Mouse (Mus musculus) lung, embryonic 14.5 days (tissue): ENCODE data around the gene Omd. TPM values are rescaled to one million over a fixed set of nuclear protein-coding genes. Genes with fewer than 3 reads are reported as not detected.

Experiments
- ATAC-seq: fragments of 200-750 bp; cut with Nextera tagmentation; 2 replicates; pipeline ENCODE4 v1.8.0; 2017; ENCODE audit warnings: mild to moderate bottlenecking, moderate TSS enrichment, moderate library complexity; ENCODE audit not compliant: insufficient read depth
- DNase-seq: peaks from one replicate; pipeline ENCODE4 v3.0.0-alpha.2; 2015
- H3K27ac ChIP-seq: fragments of 300-500 bp; sonication (generic); 2 replicates; pipeline ENCODE4 v1.5.1; 2014; ENCODE audit warnings: low read depth, mild to moderate bottlenecking, moderate library complexity
- H3K27me3 ChIP-seq: fragments of 300-500 bp; sonication (generic); 2 replicates; pipeline ENCODE4 v1.6.1; 2014; ENCODE audit warnings: low read length, control low read depth; ENCODE audit not compliant: insufficient read depth
- H3K36me3 ChIP-seq: fragments of 300-500 bp; sonication (generic); 2 replicates; pipeline ENCODE4 v1.6.1; 2014; ENCODE audit warnings: control low read depth; ENCODE audit not compliant: insufficient read depth
- H3K4me1 ChIP-seq: fragments of 300-500 bp; sonication (generic); 2 replicates; pipeline ENCODE4 v1.6.1; 2014; ENCODE audit warnings: antibody characterized with exemption, control low read depth; ENCODE audit not compliant: insufficient read depth
- H3K4me2 ChIP-seq: fragments of 300-500 bp; sonication (generic); 2 replicates; pipeline ENCODE4 v1.6.1; 2014; ENCODE audit warnings: mild to moderate bottlenecking
- H3K4me3 ChIP-seq: fragments of 300-500 bp; sonication (generic); 2 replicates; pipeline ENCODE4 v1.5.1; 2014; ENCODE audit warnings: low read depth, low read length
- H3K9ac ChIP-seq: fragments of 300-500 bp; sonication (generic); 2 replicates; pipeline ENCODE4 v1.6.1; 2014
- H3K9me3 ChIP-seq: fragments of 300-500 bp; sonication (generic); 2 replicates; pipeline ENCODE4 v1.6.1; 2016; ENCODE audit warnings: low read depth, low read length, control low read depth
- CTCF ChIP-seq: IDR thresholded peaks from 2 replicates; pipeline ENCODE4 v1.5.1; 2016; ENCODE audit warnings: antibody characterized with exemption, low read depth
- WGBS: fragments of 180-500 bp; shearing (Covaris S2); extraction: QIAGEN DNeasy Blood & Tissue Kit; methylation state at CpG from one replicate; pipeline ENCODE4 v1.1.7; 2014; 5-methylcytosine and 5-hydroxymethylcytosine counted together
- polyA plus RNA-seq: library from polyadenylated mRNA; unstranded; fragments of >200 nt; fragmentation: Nextera tagmentation; extraction: Ambion mirVana; gene quantifications from 2 replicates; pipeline ENCODE4 v1.2.1, GENCODE M21; 2014

Omd gene
- polyA plus RNA-seq, 1 experiment from 2014 or later, result 1.5 TPM

DNA sequence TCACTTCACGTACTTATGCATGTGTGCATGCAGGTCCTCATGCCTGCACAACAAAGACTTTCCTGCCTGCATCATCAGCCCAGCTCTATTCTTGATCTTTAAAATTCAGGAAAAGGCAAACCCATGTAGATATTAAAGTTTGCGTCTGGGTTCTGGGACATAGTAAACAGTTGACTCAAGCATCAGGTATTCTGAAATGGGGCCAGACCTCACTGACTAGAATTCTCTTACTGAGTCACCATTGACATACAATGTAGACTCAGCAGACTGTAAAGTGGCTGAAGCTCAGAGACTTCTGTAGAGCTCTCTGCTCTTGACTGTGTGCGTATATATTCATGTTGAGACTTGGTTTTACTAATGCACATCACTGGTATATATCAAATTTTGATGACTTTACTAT is 32.6 kb upstream of the Omd start:
- Histone ChIP-seq H3K9ac (no peak overlapping the region), H3K4me1 (no peaks in the 10 kb centered on the region), H3K4me3 (no peak overlapping the region), H3K36me3 (no peaks in the 10 kb centered on the region), H3K9me3 (no peaks in the 10 kb centered on the region), H3K4me2 (no peak overlapping the region), H3K27ac (no peak overlapping the region), H3K27me3 (no peaks in the 10 kb centered on the region)
- 92% methylated on average over 3 of the region's 3 CpGs for WGBS
- TF ChIP-seq CTCF, result no peak
- no peak for DNase-seq
- ATAC-seq, result no peak

DNA sequence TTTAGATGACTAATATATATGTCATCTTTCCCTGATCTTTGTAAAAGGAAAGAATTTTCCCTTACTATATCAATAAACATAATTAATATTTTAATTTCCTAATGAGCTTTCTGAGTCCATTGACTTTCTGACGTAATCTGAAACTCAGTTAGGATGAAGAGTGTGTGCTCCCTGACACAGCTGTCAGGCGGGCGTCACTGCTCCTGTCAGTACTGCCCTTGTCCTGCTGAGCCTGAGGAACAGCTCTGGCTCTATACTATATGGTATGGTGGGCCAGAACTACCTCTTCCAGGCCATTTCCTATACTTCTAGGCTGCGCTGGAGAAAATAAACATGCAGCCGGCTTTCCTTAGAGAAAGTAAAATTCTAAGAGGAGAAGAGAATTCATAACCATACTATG is 27.7 kb upstream of the Omd start:
- WGBS, result 67% methylated on average over 5 of the region's 5 CpGs
- no peak for TF ChIP-seq CTCF
- H3K4me2 ChIP-seq, result no peak overlapping the region
- DNase-seq (no peak), ATAC-seq (no peak)
- H3K36me3 ChIP-seq, result no peaks in the 10 kb centered on the region
- no peaks in the 10 kb centered on the region for H3K27me3 ChIP-seq
- no peak overlapping the region for H3K9ac ChIP-seq
- no peaks in the 10 kb centered on the region for H3K9me3 ChIP-seq
- H3K4me3 ChIP-seq, result no peak overlapping the region
- no peaks in the 10 kb centered on the region for H3K4me1 ChIP-seq
- no peak overlapping the region for H3K27ac ChIP-seq

DNA sequence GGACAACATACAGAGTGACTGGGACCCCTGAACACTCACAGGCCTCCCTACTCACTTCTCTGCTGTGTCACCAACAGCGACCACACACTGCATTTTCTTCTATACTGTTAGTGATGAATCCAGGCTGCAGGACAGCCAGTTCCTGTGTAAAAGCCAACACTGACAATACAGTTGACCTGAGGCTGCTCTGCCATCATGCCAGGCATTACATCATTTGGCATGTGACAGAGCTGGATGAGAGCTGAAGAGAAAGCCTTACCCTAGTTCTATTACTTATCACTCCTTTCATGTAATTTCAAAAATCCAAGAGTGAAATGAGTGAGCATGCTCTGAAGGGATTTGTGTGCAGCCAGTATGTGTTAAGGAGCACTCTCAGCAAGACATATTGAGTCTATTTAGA is 26.1 kb upstream of the Omd start:
- TF ChIP-seq CTCF, result no peak
- ATAC-seq, result no peak
- no peak overlapping the region for H3K4me2 ChIP-seq
- no peak overlapping the region for H3K9ac ChIP-seq
- no peak overlapping the region for H3K27ac ChIP-seq
- DNase-seq, result peak; percentile 25
- H3K4me1 ChIP-seq, result no peaks in the 10 kb centered on the region
- H3K9me3 ChIP-seq, result no peaks in the 10 kb centered on the region
- H3K4me3 ChIP-seq, result no peak overlapping the region
- no peaks in the 10 kb centered on the region for H3K36me3 ChIP-seq
- WGBS, result 50% methylated on average over 1 of the region's 1 CpGs
- H3K27me3 ChIP-seq, result no peaks in the 10 kb centered on the region

DNA sequence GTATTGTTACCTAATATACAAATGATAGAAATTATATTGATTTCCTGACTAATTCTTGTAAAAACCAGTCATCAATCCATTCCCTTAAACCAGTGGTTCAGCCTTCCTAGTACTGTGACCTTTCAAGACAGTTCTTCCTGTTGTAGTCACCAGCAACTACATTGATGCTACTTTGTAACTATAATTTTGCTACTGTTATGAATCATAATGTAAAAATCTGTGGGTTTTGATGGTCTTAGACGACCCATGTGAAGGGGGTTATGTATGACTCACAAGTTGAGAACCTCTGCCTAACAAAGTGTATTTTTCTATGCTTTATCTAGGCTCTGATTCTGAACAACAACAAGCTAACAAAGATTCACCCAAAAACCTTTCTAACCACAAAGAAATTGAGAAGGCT is 25.3 kb upstream of the Omd start:
- no peak overlapping the region for H3K27ac ChIP-seq
- H3K4me3 ChIP-seq, result no peak overlapping the region
- 62% methylated on average over 1 of the region's 1 CpGs for WGBS
- H3K36me3 ChIP-seq, result no peaks in the 10 kb centered on the region
- H3K4me2 ChIP-seq, result no peak overlapping the region
- H3K4me1 ChIP-seq, result no peaks in the 10 kb centered on the region
- H3K27me3 ChIP-seq, result no peaks in the 10 kb centered on the region
- H3K9ac ChIP-seq, result no peak overlapping the region
- no peak for DNase-seq
- no peaks in the 10 kb centered on the region for H3K9me3 ChIP-seq
- ATAC-seq, result no peak
- TF ChIP-seq CTCF, result no peak

DNA sequence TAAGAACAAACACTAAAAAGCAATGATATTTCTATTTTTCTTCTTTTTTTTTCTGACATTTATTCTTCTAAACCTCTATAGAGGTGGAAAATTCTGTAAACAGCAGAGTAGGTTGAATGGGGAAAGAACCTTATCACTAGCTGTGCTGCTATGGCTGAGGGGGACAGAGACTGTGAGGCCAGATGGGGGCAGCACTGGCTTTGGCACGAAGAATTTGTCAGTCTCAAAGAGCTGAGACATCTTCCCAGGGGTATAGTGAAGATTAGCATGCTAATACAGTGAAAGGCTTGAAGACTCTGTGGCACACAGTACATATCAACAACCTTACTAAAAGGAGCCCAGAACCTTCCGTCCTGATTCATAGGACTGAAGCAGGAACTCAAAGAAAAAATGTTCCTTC is 23.1 kb upstream of the Omd start:
- Histone ChIP-seq H3K4me2 (no peak overlapping the region), H3K4me3 (no peak overlapping the region), H3K9me3 (no peaks in the 10 kb centered on the region), H3K27ac (no peak overlapping the region), H3K36me3 (no peaks in the 10 kb centered on the region), H3K9ac (no peak overlapping the region), H3K27me3 (no peaks in the 10 kb centered on the region), H3K4me1 (no peaks in the 10 kb centered on the region)
- DNase-seq (peak; percentile 67), ATAC-seq (no peak)
- WGBS, result 35% methylated on average over 2 of the region's 2 CpGs
- peak; percentile 63 for TF ChIP-seq CTCF

DNA sequence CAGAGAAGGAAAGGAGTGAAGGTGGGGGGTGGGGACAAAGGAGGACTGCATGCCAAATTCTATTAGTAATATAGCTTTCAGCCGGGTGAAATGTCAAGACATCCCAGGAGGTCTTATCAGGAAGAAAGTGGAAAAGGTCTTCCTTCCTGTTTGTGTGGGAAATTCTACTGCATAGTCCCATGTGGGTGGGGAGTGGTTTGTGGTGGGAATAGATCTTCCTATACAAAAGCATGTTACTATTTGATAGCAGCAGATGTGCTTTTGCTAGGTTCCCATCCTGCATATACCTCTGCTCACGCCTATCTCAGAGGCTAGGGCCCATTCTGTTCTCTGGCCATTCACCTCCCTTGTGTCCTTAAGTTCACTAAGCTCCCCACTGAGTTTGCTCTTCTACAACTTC is 21.4 kb upstream of the Omd start:
- no peaks in the 10 kb centered on the region for H3K27me3 ChIP-seq
- ATAC-seq, result no peak
- H3K4me2 ChIP-seq, result no peak overlapping the region
- H3K9ac ChIP-seq, result no peak overlapping the region
- no peaks in the 10 kb centered on the region for H3K9me3 ChIP-seq
- 64% methylated on average over 2 of the region's 2 CpGs for WGBS
- TF ChIP-seq CTCF, result no peak
- no peaks in the 10 kb centered on the region for H3K36me3 ChIP-seq
- DNase-seq, result no peak
- H3K4me3 ChIP-seq, result no peak overlapping the region
- no peak overlapping the region for H3K27ac ChIP-seq
- H3K4me1 ChIP-seq, result no peaks in the 10 kb centered on the region

DNA sequence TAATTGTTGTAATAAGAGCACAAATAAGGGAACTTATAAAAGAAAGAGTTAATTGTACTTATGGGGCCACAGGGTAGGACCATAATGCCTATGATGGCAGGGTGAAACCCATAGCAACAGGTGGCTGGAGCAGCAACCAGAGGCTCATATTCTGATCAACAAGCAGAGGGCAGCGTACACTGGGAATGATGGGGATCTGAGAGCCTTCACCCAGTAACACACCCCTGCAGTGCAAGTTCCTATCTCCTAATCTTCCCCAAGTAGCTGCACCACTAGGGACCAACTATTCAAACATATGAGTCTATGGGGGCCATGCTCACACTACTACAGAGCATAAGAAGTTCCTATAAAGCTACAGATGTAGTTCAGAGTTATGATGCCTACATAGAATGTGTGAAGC is 17.9 kb upstream of the Omd start:
- Histone ChIP-seq H3K4me1 (no peaks in the 10 kb centered on the region), H3K27me3 (no peaks in the 10 kb centered on the region), H3K27ac (no peak overlapping the region), H3K9me3 (no peaks in the 10 kb centered on the region), H3K9ac (no peak overlapping the region), H3K36me3 (no peaks in the 10 kb centered on the region), H3K4me2 (no peak overlapping the region), H3K4me3 (no peak overlapping the region)
- no peak for ATAC-seq
- TF ChIP-seq CTCF, result no peak
- WGBS, result 80% methylated on average over 1 of the region's 1 CpGs
- DNase-seq, result no peak

DNA sequence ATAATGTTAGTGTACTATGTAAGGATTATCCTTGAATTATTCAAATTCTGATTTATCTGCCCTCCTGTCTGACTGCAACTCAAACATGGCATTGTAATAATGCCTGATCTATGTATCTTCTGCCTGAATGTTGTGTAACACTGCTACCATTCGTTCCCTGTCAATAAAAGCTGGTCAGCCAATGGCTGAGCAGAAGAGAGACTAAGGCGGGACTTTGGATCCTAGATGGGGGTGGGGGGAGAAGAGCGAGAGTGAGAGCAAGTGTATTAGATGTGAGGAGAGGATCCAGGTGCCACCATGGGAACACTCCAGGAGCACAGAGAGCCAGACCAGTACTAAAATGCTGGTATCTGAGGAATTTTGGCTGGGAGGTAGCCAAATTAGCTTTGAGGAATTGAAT is 11.9 kb upstream of the Omd start:
- ATAC-seq (no peak), DNase-seq (no peak)
- Histone ChIP-seq H3K4me1 (no peaks in the 10 kb centered on the region), H3K36me3 (no peaks in the 10 kb centered on the region), H3K27me3 (no peaks in the 10 kb centered on the region), H3K4me3 (no peak overlapping the region), H3K4me2 (no peak overlapping the region), H3K9me3 (no peaks in the 10 kb centered on the region), H3K27ac (no peak overlapping the region), H3K9ac (no peak overlapping the region)
- TF ChIP-seq CTCF, result no peak
- WGBS, result 79% methylated on average over 3 of the region's 3 CpGs
